Mouse (Mus musculus): Measurements from ENCODE around the gene Gm9837.

The Gm9837 gene

DNA sequence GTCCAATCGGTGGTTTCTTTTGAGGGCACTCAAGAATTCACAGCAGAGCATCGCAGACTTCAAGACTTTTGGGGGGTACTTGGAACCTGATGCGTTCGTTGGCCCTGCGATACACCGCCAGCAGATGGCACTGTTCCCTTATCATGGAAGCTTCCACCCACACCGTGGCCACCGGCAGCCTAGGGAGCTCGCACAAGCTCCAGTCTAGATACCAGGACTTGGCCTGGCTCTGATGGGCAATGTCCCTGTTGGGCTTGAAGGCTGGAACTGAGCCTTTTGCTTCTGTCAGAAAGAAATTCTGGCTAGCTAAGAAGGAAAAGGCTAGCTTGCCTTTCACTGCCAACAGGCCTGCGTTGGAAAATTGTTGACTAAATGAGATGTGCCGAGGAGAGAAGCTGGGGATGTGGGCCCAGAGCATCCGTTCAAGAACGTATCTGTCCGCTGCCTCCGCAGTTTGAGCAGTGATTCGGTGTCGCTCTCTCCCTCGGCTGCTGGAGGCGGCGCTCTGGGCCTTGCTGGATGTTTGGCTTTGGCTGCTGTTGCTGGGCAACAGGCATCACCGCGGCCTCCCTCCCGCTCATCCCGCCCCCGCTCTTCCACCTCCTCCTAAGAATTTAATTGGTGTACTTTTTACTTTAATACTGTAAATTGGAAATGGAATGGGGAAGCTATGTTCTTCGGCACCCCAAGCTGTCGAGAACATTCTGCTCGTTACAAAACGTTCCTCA lies at the start of gene Gm9837:
TSS of gene Gm9837 (minus strand) at position 512 of the 728 bp plus-strand sequence.
- peak; percentile 94 to 97 for DNase-seq

DNA sequence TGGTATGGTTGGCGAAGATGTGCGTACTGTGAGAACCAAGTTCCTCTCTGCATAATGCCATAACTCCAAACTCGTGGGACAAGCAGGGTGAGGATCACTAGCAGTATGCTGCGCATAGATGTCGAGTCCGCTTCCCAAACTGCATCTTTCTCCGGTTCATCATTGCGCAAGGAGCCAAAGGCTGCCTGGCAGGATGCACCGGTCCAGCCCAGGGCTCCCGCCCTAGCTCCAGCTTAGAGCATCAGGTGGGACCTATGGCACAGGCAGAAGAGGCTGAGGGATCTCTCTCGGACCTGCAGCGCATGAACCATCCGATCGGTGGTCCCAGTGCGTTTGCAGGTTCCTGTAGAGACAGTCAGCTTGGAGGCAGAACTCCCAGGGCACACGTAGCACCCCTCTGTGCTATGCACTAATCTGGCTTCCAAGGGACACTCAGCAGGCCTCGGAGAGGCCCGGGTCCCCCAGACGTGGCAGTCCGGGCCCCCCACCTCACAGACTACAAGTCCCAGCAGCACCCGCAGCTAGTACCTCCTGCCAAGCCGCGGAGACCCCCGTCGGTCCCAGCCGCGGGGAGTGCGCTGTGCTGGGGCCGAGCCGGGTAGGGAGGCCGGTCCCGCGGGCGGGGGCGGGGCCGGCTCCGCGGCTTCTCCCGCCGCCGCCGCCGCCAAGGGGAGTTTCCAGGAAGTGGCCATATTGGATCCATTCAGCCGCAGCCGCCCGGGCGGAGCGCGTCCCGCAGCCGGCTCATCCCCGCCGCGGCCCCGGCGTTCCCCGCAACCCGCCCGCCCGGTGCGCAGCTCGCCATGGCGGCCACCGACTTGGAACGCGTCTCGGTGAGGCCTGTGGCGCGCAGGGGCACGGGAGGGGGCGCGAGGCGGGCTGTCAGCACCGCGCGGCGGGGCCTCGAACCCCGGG lies 49.2 kb upstream of the Gm9837 start, which contains the start of gene Sept8:
TSS of gene Sept8 (plus strand) at position 51 of the 915 bp plus-strand sequence.
- peak; percentile 68 to 72 for DNase-seq

DNA sequence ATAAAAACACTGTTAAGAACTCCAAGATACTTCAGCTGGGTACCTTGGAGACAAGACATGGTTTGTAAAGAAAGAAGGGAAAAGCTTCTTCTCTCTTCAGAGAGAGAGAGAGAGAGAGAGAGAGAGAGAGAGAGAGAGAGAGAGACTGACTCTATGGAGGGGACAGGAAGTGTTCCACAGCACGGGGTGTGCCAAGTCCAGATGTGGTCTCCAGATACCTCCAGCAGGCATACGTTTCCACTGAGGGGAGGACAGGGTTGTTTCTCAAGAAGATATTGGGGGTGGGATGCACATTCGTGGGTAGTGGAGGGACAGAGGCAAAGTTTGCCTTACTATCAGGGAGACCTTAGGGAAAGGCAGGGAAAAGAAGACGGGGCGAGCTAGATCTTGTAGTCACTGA lies 48.5 kb upstream of the Gm9837 start:
- no peak for DNase-seq

DNA sequence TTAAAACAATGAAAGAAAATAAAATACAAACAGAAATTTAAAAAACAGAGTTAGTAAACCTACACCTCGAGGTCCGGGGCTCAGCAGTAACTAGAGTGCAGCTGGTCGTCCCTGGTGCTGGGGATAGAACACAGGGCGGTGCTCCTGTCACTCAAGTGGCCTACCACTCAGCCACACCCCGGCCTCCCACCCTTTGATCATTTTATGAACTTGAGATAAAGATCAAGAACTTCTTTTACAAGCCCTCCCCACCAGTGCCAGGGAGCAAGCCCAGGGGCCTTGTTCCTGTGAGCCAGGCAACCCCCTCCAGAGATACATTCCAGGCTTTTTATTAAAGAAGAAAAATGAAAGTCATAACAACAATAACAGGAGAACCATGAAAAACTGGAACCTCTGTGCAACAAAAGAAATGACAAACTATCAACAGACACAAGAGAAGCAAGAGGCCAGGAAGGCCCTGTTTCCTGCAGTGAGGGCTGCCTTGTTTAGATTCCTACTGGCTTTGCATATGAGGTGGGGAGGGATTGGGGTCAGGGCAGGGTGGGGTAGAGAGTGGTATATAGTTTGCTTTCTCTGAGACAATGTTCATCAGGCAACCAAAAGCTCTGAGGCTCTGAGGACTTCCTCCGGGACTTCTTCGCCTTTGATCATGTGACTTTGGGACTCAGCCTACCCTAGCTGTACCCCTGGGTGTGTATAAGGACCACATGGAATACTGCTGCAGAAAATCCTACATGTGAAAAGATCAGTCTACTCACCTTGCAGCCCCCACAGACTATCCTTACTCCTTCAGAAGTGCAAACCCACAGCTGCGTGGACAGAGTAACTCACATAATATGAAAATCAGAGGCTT lies 46.7 kb upstream of the Gm9837 start:
- no peak for DNase-seq

DNA sequence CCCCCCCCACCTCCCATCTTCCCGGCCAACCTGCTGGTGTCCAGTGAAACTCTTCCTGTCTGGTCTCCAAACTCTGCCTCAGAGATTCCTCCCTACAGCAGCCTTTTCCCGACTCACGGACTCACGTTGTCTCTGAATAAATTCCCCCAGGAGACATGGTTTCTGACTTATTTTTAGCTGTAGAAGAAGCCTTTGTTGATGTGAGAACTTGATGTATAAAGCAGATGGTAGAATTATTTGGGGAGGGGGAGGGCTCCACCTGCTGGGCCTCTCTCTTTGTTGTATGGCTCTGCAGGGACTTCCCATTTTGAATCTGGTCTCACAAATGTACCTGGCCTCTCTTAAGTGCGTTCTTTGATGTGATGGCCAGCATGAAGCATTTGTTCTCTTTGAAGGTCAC lies 40.1 kb upstream of the Gm9837 start:
- DNase-seq = no peak

DNA sequence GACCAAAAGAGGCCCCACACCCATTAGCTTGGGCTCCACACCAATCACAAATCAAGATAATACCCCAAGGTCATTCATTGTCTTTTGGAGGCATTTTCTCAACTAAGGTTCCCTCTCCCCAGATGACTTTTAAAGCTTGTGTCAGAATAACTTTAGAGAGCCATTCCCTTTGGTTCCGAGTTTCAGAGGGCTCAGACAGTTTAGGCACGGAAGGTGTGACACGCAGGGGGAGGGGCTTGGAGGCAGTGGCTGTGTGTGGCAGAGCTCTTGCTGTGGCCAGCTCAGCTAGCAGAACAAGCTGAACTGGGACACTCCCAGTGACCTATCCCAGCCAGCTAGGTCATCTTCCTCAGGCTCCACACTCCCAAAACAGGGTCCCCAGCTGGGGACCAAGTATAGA lies 38.3 kb upstream of the Gm9837 start:
- DNase-seq = no peak

DNA sequence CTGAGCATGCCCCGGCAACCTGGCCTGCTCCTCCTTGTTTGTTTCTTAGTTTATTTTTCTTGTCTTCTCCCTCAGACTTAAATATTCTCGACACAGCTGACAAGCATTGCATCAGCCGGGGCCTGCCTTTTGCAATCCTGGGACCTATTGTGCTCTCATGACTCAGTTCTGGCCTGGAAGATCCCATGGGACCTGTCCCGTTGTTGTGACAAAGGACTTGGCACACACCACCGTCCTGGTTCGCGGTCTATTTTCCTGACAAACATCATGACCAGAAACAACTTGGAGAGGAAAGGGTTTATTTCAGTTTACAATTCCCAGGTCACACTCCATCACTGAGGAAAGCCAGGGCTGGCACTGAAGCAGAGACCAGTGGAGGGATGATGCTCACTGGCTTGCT lies 37.9 kb upstream of the Gm9837 start:
- DNase-seq = peak in 1 of 2 experiments; percentile 30

DNA sequence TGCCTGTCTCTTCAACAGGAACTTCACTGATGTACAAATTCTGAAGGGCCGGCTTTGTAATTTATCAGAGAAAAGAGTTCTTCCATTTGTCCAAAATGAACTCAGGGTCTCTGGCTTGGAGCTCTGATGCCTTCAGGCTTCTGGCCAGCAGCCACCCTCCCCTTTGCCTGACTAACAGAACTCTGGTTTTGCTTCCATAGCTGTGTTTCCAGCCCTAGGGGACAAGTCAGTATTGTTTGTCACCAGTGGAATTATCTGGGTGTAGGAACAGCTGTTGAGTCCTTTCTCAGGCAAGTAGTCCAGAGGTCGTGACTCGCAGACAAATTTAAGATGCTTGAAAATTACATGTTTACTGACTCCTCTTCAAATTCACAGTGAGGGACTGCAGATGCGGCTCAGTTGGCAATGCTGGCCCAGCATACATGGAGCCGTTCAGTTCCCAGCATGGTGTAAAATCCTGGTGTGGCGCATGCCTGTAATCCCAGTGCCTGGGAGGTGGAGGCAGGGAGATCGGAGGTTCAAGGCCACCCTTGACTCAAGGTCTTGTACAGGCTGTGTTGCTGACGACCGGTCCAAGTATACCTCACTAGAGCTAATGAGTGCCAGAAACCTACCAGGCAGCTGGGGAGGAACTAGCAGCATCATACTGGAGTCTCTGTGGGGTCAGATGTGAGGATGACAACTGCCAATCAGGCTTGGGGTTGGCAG lies 37.0 kb upstream of the Gm9837 start:
- DNase-seq = peak in 1 of 2 experiments; percentile 26

DNA sequence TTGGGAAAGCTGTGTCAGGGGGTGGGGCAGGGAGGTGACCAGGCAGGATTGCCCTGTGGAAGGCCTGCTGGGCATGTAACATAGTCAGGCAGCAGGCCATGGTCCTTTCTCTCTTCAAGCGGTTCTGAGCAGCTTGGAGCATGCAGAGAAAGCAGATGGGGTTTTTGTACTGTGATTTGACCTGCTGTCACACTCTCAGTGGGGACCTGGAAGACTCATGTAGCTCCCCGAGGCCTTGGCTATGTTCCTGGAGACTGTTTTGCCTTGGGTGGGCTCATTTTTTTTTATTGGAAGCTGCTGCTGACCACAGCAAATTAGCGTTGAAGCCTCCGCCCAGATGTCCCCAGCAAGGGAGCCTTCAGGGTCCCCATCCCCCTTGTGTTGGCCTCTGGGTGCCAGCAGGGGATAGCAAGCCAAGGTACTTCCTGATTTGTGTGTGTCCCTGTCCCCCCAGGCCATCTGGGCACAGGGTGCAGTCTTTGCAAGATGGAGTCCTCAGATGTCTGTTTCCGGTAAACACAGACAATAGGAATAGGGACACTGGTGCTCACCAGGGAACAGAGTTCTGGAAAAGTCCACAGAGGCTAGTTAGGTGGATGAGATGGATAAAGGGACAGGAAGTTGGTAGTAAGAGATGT lies 34.9 kb upstream of the Gm9837 start:
- peak; percentile 89 to 95 for DNase-seq

DNA sequence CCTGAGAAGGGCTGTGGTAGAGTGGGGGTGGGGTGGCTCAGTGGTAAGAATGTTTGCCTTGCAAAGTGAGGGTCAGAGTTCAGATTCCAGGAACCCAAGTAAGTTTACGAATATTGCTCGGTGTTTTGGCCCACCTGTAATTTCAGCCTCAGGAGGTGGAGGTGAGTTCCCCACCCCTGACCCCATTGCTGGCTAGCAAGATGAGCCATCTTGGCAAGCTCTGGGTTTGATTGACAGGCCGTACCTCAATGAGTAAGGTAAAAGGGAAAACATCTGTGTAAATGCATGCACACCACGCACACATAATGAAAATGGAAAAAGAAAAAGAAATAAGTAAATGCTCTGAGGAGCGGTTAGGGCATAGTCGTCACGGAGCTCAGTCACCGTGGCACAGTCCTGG lies 34.1 kb upstream of the Gm9837 start:
- no peak for DNase-seq

DNA sequence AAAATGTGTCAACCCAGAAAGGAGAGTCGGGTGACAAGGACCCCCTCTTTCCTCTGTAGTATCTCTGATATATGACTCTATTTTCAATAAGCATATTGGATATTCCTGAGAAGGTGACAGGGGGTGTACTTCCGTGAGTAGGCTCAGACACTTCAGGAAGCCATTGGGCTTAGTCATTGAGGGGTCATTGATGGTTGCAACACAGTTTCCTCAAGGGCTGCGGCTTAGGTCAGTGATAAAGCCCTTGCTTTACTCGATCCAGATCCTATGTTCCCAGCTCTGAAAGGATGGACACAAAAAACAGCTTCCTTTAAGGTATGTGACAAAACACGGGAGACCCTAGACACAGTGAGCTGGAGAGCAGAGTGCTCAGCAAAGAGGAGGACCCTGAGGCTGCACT lies 33.5 kb upstream of the Gm9837 start:
- no peak for DNase-seq

DNA sequence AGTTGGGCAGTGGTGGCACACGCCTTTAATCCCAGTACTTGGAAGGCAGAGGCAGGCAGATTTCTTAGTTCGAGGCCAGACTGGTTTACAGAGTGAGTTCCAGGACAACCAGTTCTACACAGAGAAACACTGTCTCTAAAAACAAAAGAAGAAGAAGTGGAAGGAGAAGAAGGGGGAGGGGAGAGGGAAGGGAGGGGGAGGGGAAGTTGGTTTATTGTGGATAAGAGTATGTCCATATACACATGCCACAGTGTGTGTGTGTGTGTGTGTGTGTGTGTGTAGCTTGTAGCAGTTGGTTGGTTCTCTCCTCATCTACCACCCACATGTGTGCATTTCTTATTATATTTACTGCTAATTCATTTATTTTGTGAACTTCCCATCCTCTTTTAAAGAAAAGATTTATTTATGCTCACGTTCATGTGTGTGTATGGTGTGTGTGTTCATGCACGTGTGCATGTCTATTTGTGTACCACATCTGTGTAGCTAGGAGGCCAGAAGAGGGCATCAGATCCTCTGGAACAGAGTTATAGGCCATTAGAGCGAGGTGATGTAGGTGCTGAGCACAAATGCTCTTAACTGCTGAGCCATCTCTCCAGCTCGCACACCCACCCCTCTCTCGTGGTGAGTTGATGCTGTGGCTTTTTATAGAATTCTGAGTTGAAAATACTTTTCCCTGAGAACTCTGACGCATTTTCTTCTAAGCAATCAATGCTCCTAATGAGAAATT lies 31.9 kb upstream of the Gm9837 start:
- DNase-seq = no peak

DNA sequence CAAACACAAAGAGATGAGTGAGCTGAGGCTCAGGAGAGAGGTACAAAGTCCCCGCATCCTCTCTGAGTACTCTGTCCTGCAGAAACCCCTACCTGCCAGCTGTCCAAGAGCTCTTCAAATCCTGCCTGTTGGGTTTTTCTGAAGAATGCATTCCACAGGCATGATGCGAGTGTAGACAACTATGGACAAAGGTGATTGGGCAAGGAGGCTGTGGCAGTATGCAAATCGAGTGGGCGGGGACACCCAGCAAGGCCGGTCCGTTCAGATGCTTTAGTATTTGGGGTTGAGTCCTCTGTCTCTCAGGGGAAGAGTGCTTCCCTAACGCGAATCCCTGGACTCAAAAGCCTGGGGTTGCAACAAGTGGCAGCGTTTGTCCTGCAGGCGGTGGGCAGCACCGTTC lies 30.3 kb upstream of the Gm9837 start:
- no peak for DNase-seq

DNA sequence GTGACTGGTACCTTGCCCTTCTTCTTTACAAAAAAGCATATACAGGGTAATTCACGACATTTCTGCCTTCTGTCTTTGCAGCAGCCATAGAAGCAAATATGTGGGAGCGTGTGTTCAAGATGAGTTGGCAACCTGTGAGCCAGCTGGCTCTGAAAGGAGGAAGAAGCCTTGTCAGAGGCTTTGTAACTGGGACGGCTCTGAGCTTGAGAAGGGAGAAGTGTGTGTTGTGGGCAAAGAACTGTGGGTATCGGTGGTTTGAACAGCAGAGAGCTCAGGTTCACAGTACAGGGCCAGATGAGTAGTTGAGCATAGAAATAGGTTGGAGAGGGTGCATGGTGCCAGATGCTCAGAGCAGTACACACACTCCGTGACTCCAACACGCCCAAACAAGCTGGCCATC lies 26.7 kb upstream of the Gm9837 start:
- DNase-seq = peak; percentile 29 to 35

DNA sequence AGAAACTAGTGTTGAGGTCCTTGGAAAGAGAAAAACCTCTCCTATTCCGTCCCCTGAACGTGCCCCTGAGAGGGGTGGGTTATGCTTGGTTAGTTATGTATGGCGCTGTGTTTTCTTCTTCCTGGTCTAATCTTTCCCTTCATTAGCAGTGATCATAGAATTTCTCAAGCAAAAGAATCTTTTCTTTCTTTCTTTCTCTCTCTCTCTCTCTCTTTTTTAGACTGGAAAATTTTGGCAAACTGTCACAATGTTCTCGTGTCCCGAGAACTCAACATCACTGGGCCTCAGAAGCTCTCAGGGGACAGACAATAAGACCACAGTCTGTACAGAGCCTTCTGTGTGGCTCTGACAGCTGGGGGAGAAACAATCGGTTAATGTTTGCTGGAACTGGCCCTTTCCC lies 25.1 kb upstream of the Gm9837 start:
- DNase-seq = no peak

DNA sequence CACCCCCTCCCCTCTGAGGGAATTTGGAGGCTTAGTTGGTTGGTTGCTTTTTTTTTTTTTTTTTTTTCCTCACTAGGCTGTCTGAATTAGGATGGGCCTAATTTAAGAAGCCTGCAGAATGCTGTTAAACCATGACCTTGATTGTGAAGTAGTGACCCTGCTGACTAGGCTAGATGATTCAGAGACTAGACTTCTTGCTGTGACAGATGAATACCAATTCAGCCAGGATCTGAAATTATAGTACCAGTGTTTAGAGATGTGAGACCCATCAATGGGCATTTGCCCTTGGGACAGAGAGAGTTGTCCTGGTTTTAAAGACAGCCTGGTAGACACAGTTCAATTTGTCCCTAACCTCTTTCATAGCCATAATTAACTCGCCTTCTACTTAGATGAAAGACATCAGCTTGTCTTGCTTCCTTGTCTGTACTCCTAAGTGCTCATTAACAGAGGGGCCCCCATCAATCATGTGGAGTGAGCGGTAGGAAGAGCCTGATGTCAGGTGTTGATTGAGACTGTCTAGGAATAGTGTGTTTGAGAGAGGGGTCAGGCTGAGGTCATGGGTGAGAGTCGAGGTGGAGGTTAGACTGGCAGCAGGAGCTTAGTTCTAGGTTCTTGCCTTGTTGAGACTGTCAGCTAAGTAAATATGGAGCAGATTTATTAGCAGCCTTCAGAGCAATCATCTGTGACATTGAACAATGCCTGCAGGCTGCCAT lies 23.1 kb upstream of the Gm9837 start:
- DNase-seq = no peak

DNA sequence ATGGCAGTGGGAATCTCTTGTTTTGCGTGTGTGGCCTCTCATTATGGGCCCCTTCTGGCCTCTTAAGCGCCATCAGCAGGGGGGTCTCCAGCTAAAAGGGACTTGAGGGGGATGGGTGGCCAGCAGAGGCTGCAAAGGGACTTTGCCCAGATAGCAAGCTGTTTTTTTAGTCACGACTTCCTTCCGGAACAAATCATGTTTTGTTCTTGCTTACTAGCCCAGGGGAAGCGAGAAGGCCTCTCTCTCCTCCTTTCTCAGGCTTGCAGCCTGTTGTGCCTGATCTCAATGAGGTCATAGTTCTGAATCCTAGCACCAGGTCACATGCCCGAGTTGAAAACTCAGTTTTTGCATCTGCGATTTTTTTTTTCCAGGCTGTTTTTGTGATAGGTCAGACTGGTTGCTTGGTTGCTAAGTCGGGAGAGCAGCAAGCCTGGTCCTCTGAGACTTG lies 21.7 kb upstream of the Gm9837 start:
- DNase-seq = no peak

DNA sequence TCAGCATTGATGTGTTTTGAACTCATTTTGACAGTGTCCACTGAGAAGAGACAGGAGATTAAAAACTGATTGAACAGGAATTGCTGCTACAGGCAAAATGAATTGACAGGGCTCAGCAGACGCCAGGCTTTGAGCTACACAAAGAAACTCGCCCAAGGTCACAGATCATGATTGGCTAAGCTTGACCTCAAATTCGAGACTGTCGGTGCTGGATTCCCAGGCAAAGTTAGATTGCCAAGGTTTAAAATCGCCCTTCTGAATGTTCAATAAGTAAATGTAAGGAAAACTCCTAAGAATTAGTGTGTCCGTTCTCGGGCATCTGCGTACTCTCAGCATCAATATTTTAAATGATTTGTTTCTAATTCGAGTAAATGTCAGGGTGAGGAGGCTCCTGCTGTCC lies 19.1 kb upstream of the Gm9837 start:
- DNase-seq = no peak

DNA sequence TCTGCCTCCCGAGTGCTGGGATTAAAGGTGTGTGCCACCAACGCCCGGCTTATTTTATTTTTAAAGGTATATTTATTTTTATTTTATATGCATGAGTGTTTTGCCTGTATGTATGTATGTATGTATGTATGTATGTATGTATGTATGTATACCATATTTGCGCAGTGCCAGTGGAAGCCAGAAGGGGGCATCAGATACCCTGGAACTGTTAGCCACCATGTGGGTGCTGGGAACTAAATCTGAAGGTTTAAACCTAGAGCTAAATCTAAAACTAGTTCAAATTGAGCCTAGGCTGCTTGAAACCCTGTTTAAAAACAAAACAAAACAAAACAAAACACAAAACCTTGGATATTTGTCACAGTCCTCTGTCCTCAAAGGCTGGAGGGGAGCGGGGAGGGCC lies 18.7 kb upstream of the Gm9837 start:
- DNase-seq = no peak
